Mouse (Mus musculus) frontal cortex, postnatal 25 days (tissue): ENCODE results near the gene Acot1.

Source experiments
- DNase-seq, 2 experiments: peaks; one replicate each; pipeline ENCODE4 v3.0.0; 2022; ENCODE audit warnings: low spot score in 2 of 2

Gene Acot1

GRCm38 (mm10) chr12:84063228-84063627 is 53.9 kb downstream of the Acot1 start:
- DNase-seq: no peak

- no peak for DNase-seq
Measured at GRCm38 (mm10) chr12:84063833-84064232, 54.5 kb downstream of the Acot1 start.

GRCm38 (mm10) chr12:84064621-84065020 is 55.3 kb downstream of the Acot1 start:
- DNase-seq: no peak

GRCm38 (mm10) chr12:84067752-84068151 is 58.5 kb downstream of the Acot1 start:
- DNase-seq: no peak
